Mouse (Mus musculus): ENCODE data around the gene L3mbtl3. TPM values are rescaled to one million over a fixed set of nuclear protein-coding genes. Genes with fewer than 3 reads are reported as not detected.

L3mbtl3 gene
- polyA plus RNA-seq, 1 experiment from 2014 or later = 1.4 TPM

- peak overlapping the region; percentile 61 for H3K27ac ChIP-seq (ENCODE audit: low read length)
- ATAC-seq (ENCODE audit: low read depth) = peak; percentile 84
Measured at GRCm38 (mm10) chr10:26351129-26351738, 24.5 kb downstream of the L3mbtl3 start.

GRCm38 (mm10) chr10:26350153-26350552 is 25.6 kb downstream of the L3mbtl3 start:
- ATAC-seq (ENCODE audit: low read depth) = peak; percentile 49; the same call in 1 of the 2 replicates
- Histone ChIP-seq H3K4me1 (ENCODE audit: control insufficient read depth, low read depth, low read length) (no peaks in the 10 kb centered on the region), H3K9me3 (replicated peaks; ENCODE audit: control insufficient read depth, low read length) (no peaks in the 10 kb centered on the region), H3K9ac (ENCODE audit: low read depth, low read length) (no peak overlapping the region), H3K36me3 (ENCODE audit: control insufficient read depth, insufficient read depth) (no peaks in the 10 kb centered on the region), H3K4me2 (ENCODE audit: low read depth, low read length) (no peak overlapping the region), H3K4me3 (ENCODE audit: low read depth, low read length) (no peak overlapping the region), H3K27ac (ENCODE audit: low read length) (no peak overlapping the region), H3K27me3 (ENCODE audit: control insufficient read depth, insufficient read depth, low read depth, low read length) (no peaks in the 10 kb centered on the region)
- 43% methylated on average over 1 of the region's 1 CpGs for WGBS (ENCODE audit: insufficient replicate concordance)

More at GRCm38 (mm10) chr10:26351129-26351738, 24.5 kb downstream of the L3mbtl3 start:
- WGBS (ENCODE audit: insufficient replicate concordance) = 66% methylated on average over 7 of the region's 7 CpGs
- Histone ChIP-seq H3K9me3 (replicated peaks; ENCODE audit: control insufficient read depth, low read length) (no peaks in the 10 kb centered on the region), H3K27me3 (ENCODE audit: control insufficient read depth, insufficient read depth, low read depth, low read length) (no peaks in the 10 kb centered on the region), H3K4me3 (ENCODE audit: low read depth, low read length) (no peak overlapping the region), H3K4me1 (ENCODE audit: control insufficient read depth, low read depth, low read length) (no peaks in the 10 kb centered on the region), H3K36me3 (ENCODE audit: control insufficient read depth, insufficient read depth) (no peaks in the 10 kb centered on the region), H3K9ac (ENCODE audit: low read depth, low read length) (no peak overlapping the region), H3K4me2 (ENCODE audit: low read depth, low read length) (no peak overlapping the region)

DNA sequence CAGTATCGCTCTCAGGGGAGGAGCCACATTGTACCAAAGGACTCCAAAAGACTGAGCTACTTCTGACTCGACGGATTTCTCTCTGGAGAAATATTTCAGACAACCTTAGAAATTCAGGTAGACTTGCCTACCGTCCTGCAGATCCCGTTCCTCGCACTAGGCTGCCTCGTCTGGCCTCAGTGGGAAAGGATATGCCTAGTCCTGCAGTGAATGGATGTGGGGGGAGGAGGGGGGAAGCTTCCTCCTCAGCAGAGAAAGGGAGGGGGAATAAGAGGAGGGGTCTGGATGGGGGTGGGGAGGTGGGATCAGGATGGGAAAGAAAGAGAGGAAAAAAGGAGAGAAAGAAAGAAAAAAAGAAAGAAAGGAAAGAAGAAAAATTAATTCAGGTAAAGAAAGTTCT is 28.2 kb downstream of the L3mbtl3 start:
- no peak for ATAC-seq (ENCODE audit: low read depth)
- Histone ChIP-seq H3K4me3 (ENCODE audit: low read depth, low read length) (no peak overlapping the region), H3K36me3 (ENCODE audit: control insufficient read depth, insufficient read depth) (no peaks in the 10 kb centered on the region), H3K27ac (ENCODE audit: low read length) (no peak overlapping the region), H3K4me2 (ENCODE audit: low read depth, low read length) (no peak overlapping the region), H3K27me3 (ENCODE audit: control insufficient read depth, insufficient read depth, low read depth, low read length) (no peaks in the 10 kb centered on the region), H3K9me3 (replicated peaks; ENCODE audit: control insufficient read depth, low read length) (no peaks in the 10 kb centered on the region), H3K9ac (ENCODE audit: low read depth, low read length) (no peak overlapping the region), H3K4me1 (ENCODE audit: control insufficient read depth, low read depth, low read length) (no peaks in the 10 kb centered on the region)
- WGBS (ENCODE audit: insufficient replicate concordance) = 56% methylated on average over 7 of the region's 7 CpGs

GRCm38 (mm10) chr10:26345879-26346278 is 29.9 kb downstream of the L3mbtl3 start:
- no peaks in the 10 kb centered on the region for H3K36me3 ChIP-seq (ENCODE audit: control insufficient read depth, insufficient read depth)
- H3K9me3 ChIP-seq (replicated peaks; ENCODE audit: control insufficient read depth, low read length) = no peaks in the 10 kb centered on the region
- H3K4me2 ChIP-seq (ENCODE audit: low read depth, low read length) = no peak overlapping the region
- no peak for ATAC-seq (ENCODE audit: low read depth)
- H3K4me1 ChIP-seq (ENCODE audit: control insufficient read depth, low read depth, low read length) = no peaks in the 10 kb centered on the region
- WGBS (ENCODE audit: insufficient replicate concordance) = 75% methylated on average over 1 of the region's 1 CpGs
- no peak overlapping the region for H3K9ac ChIP-seq (ENCODE audit: low read depth, low read length)
- H3K27me3 ChIP-seq (ENCODE audit: control insufficient read depth, insufficient read depth, low read depth, low read length) = no peaks in the 10 kb centered on the region
- H3K27ac ChIP-seq (ENCODE audit: low read length) = no peak overlapping the region
- H3K4me3 ChIP-seq (ENCODE audit: low read depth, low read length) = no peak overlapping the region

- Histone ChIP-seq H3K9me3 (replicated peaks; ENCODE audit: control insufficient read depth, low read length) (no peaks in the 10 kb centered on the region), H3K4me1 (ENCODE audit: control insufficient read depth, low read depth, low read length) (no peaks in the 10 kb centered on the region), H3K4me2 (ENCODE audit: low read depth, low read length) (no peak overlapping the region), H3K27ac (ENCODE audit: low read length) (no peak overlapping the region), H3K36me3 (ENCODE audit: control insufficient read depth, insufficient read depth) (no peaks in the 10 kb centered on the region; the same call in 1 of the 2 replicates), H3K27me3 (ENCODE audit: control insufficient read depth, insufficient read depth, low read depth, low read length) (no peaks in the 10 kb centered on the region), H3K9ac (ENCODE audit: low read depth, low read length) (no peak overlapping the region), H3K4me3 (ENCODE audit: low read depth, low read length) (no peak overlapping the region)
- WGBS (ENCODE audit: insufficient replicate concordance) = 78% methylated on average over 23 of the region's 23 CpGs
- no peak for ATAC-seq (ENCODE audit: low read depth)
Measured at GRCm38 (mm10) chr10:26337896-26338503, 37.8 kb downstream of the L3mbtl3 start.

DNA sequence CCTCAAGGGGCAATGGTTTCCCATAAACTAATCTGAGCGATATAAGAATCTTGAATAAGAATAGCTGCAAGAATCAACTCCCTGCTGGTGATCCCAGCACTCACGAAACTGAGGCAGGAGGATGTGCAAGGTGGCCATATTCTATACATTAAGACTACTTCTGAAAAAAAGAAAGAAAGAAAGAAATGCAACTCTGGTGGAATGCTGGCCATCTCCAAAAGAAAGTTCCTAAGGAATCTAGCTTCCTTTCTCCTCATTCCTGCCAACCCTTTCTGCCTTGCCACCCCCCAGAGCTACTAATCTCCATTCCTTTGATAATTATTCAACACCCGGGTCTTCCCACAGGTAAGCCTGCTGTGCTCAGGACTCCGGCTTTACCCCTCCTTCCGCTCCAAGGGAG is 41.8 kb downstream of the L3mbtl3 start:
- whole genome bisulfite sequencing (ENCODE audit: insufficient replicate concordance) = 61% methylated on average over 5 of the region's 5 CpGs
- Histone ChIP-seq H3K36me3 (ENCODE audit: control insufficient read depth, insufficient read depth) (no peaks in the 10 kb centered on the region; the same call in 1 of the 2 replicates), H3K4me2 (ENCODE audit: low read depth, low read length) (no peak overlapping the region), H3K4me1 (ENCODE audit: control insufficient read depth, low read depth, low read length) (no peaks in the 10 kb centered on the region), H3K9me3 (replicated peaks; ENCODE audit: control insufficient read depth, low read length) (no peaks in the 10 kb centered on the region), H3K4me3 (ENCODE audit: low read depth, low read length) (no peak overlapping the region), H3K27me3 (ENCODE audit: control insufficient read depth, insufficient read depth, low read depth, low read length) (no peaks in the 10 kb centered on the region), H3K9ac (ENCODE audit: low read depth, low read length) (no peak overlapping the region), H3K27ac (ENCODE audit: low read length) (no peak overlapping the region)
- ATAC-seq (ENCODE audit: low read depth) = no peak

DNA sequence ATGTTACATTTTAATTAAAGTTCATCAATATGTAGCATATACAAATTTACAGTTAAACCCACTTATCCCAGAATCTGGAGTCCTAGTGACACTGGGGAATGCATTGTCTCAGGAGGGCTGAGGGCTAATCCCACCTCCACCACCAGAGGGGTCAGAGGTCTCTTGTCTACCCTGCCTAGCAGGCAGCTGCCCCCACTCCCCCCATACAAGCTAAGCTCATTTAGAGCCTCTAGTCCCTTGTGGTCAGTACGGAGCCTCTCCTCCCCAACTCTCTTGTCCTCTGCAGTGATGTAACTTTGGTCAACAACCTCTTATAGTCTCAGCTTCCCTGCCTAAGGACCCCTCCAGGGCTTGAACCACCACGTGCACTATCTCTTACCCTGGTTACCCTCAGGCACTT is 43.0 kb downstream of the L3mbtl3 start:
- Histone ChIP-seq H3K27me3 (ENCODE audit: control insufficient read depth, insufficient read depth, low read depth, low read length) (no peaks in the 10 kb centered on the region), H3K27ac (ENCODE audit: low read length) (no peak overlapping the region), H3K9me3 (replicated peaks; ENCODE audit: control insufficient read depth, low read length) (no peaks in the 10 kb centered on the region), H3K4me3 (ENCODE audit: low read depth, low read length) (no peak overlapping the region), H3K4me1 (ENCODE audit: control insufficient read depth, low read depth, low read length) (no peaks in the 10 kb centered on the region), H3K36me3 (ENCODE audit: control insufficient read depth, insufficient read depth) (no peaks in the 10 kb centered on the region), H3K9ac (ENCODE audit: low read depth, low read length) (no peak overlapping the region), H3K4me2 (ENCODE audit: low read depth, low read length) (no peak overlapping the region)
- 53% methylated on average over 2 of the region's 2 CpGs for WGBS (ENCODE audit: insufficient replicate concordance)
- no peak for ATAC-seq (ENCODE audit: low read depth)

GRCm38 (mm10) chr10:26328843-26329242 is 46.9 kb downstream of the L3mbtl3 start:
- no peaks in the 10 kb centered on the region for H3K4me1 ChIP-seq (ENCODE audit: control insufficient read depth, low read depth, low read length)
- no peak overlapping the region for H3K27ac ChIP-seq (ENCODE audit: low read length)
- H3K4me2 ChIP-seq (ENCODE audit: low read depth, low read length) = no peak overlapping the region
- no peaks in the 10 kb centered on the region for H3K27me3 ChIP-seq (ENCODE audit: control insufficient read depth, insufficient read depth, low read depth, low read length)
- WGBS (ENCODE audit: insufficient replicate concordance) = 73% methylated on average over 3 of the region's 3 CpGs
- no peaks in the 10 kb centered on the region for H3K9me3 ChIP-seq (replicated peaks; ENCODE audit: control insufficient read depth, low read length)
- no peaks in the 10 kb centered on the region for H3K36me3 ChIP-seq (ENCODE audit: control insufficient read depth, insufficient read depth)
- ATAC-seq (ENCODE audit: low read depth) = no peak
- no peak overlapping the region for H3K4me3 ChIP-seq (ENCODE audit: low read depth, low read length)
- H3K9ac ChIP-seq (ENCODE audit: low read depth, low read length) = no peak overlapping the region

DNA sequence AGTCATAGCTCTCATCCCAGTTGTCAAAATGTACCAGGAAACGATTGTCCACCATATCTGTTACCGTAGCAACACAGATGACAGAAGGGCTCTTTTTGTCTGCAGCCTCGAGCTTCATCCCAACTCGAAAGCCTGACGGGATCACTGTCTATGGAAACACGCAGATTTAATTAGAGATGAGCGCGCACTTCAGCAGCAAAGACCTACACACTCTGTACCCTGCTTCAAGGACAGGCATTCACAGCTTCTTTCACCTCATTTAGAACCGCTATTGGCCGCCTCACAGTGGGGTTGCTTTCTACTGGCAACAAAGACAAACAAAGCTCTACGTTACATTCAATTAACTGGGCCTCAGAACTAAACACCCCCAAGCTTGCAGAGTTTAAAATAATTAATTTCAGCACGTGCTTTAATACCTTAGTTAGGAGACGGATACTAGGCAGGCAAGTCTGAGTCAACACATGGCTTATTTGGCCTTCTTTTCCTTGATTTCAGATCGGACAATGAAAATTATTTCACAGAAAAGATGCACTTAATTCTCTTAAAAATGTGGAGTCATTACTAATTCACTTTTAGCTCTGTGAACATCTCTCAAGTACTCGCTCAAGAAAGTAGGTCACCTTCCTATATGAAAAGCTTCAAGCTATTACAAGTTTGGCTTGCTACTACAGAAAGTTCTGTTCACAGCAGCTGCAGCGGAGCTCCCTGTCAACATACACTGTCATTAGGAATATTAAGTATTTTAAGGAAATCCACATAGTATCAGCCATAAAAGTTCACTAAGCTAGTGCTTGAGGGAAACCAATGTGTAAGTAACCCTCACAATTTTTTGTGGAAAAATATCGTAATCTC is 47.9 kb downstream of the L3mbtl3 start:
- Histone ChIP-seq H3K9ac (ENCODE audit: low read depth, low read length) (no peak overlapping the region), H3K36me3 (ENCODE audit: control insufficient read depth, insufficient read depth) (no peaks in the 10 kb centered on the region), H3K27ac (ENCODE audit: low read length) (no peak overlapping the region), H3K9me3 (replicated peaks; ENCODE audit: control insufficient read depth, low read length) (no peaks in the 10 kb centered on the region), H3K27me3 (ENCODE audit: control insufficient read depth, insufficient read depth, low read depth, low read length) (no peaks in the 10 kb centered on the region), H3K4me1 (ENCODE audit: control insufficient read depth, low read depth, low read length) (no peaks in the 10 kb centered on the region), H3K4me2 (ENCODE audit: low read depth, low read length) (no peak overlapping the region), H3K4me3 (ENCODE audit: low read depth, low read length) (no peak overlapping the region)
- WGBS (ENCODE audit: insufficient replicate concordance) = 74% methylated on average over 17 of the region's 17 CpGs
- no peak for ATAC-seq (ENCODE audit: low read depth)
